Mouse (Mus musculus) forebrain, embryonic 12.5 days (tissue): ENCODE results near the gene Git1. TPM values are rescaled to one million over a fixed set of nuclear protein-coding genes. Genes with fewer than 3 reads are reported as not detected.
A peak's percentile ranks its signal among the peaks of the same experiment; 100 is the strongest.

Source experiments
- ATAC-seq: fragments of 200-750 bp; cut with Nextera tagmentation; 2 replicates; pipeline ENCODE4 v1.8.0; 2017; ENCODE audit warnings: moderate TSS enrichment; ENCODE audit not compliant: low FRiP score
- H3K27ac ChIP-seq: fragments of 300-500 bp; sonication (generic); 2 replicates; pipeline ENCODE4 v1.5.1; 2016; ENCODE audit warnings: mild to moderate bottlenecking
- H3K27me3 ChIP-seq: fragments of 300-500 bp; sonication (generic); 2 replicates; pipeline ENCODE4 v1.6.1; 2016; ENCODE audit warnings: mild to moderate bottlenecking
- H3K36me3 ChIP-seq: fragments of 300-500 bp; sonication (generic); replicated peaks from 2 replicates; pipeline ENCODE4 v1.6.1; 2016; ENCODE audit warnings: mild to moderate bottlenecking
- H3K4me1 ChIP-seq: fragments of 300-500 bp; sonication (generic); 2 replicates; pipeline ENCODE4 v1.6.1; 2016
- H3K4me2 ChIP-seq: fragments of 300-500 bp; sonication (generic); 2 replicates; pipeline ENCODE4 v1.6.1; 2016; ENCODE audit warnings: mild to moderate bottlenecking, moderate library complexity
- H3K4me3 ChIP-seq: fragments of 300-500 bp; sonication (generic); replicated peaks from 2 replicates; pipeline ENCODE4 v1.5.1; 2016; ENCODE audit warnings: mild to moderate bottlenecking
- H3K9ac ChIP-seq: fragments of 300-500 bp; sonication (generic); 2 replicates; pipeline ENCODE4 v1.6.1; 2016; ENCODE audit warnings: mild to moderate bottlenecking
- H3K9me3 ChIP-seq: fragments of 300-500 bp; sonication (generic); 2 replicates; pipeline ENCODE4 v1.6.1; 2016
- WGBS: fragments of 180-500 bp; shearing (Covaris S2); methylation state at CpG from one replicate; pipeline ENCODE4 v1.1.7; 2016; 5-methylcytosine and 5-hydroxymethylcytosine counted together
- polyA plus RNA-seq: library from polyadenylated mRNA; unstranded; fragments of >200 nt; fragmentation: Nextera tagmentation; extraction: Ambion mirVana; gene quantifications from 2 replicates; pipeline ENCODE4 v1.2.1, GENCODE M21; 2016

The Git1 gene
- polyA plus RNA-seq, 1 experiment from 2014 or later, result 14.6 TPM

DNA sequence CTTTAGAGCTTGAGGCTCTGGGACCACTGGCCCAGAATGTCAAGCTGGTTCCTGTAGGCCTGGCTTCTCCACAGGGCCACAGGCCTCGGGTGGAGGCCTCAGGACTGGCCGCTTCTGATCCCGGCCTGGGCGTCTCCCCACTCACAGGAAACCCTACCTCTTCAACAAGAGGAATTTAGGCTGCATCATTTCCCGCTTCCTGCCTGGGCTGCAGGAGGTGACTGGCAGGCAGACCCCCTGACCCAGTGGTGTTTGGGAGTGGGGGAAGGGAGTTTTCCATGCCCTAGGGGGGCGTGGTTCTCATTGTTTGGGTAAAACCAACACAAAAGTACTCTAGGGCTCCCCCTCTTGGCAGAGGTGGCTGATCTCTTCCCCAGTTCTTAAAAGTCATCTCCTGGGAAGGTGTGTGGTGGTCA lies 4.0 kb downstream of the Git1 start:
- peaks cover 30% of the 10 kb centered on the region for H3K36me3 ChIP-seq
- no peak for ATAC-seq
- H3K9me3 ChIP-seq, result no peaks in the 10 kb centered on the region
- 0 out of 2 replicates have a peak overlapping the region, but pooled peaks have one; percentile 0 for H3K4me3 ChIP-seq
- H3K27me3 ChIP-seq, result no peaks in the 10 kb centered on the region
- H3K9ac ChIP-seq, result no peak overlapping the region
- H3K4me2 ChIP-seq, result no peak overlapping the region
- WGBS, result 17% methylated on average over 6 of the region's 6 CpGs
- peak overlapping the region; percentile 42; the same call in 1 of the 2 replicates for H3K27ac ChIP-seq
- peaks cover 62% of the 10 kb centered on the region for H3K4me1 ChIP-seq

DNA sequence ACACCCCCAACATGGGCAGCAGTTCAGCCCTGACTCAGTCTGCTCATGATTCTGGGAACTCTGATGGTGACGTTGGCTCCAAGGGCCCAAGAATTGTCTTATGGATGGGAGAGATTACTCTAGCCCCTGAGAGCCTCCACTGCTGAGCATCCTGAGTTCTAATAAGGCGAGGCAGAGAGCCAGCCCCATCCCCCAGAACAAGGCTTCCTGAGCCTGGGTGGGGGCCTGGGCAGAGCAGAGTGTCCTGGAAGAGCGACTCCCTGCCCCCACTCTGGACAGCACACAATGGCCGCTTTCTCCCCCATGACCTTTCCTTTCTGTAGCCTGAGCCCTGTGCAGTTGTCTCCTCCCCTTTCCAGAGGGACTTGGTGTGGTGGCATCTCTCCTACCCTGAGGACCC lies 4.5 kb downstream of the Git1 start:
- no peak overlapping the region for H3K4me3 ChIP-seq
- peaks cover 35% of the 10 kb centered on the region for H3K36me3 ChIP-seq

GRCm38 (mm10) chr11:77498261-77499139 lies 5.1 kb downstream of the Git1 start:
- peaks cover 56% of the 10 kb centered on the region for H3K4me1 ChIP-seq
- H3K9ac ChIP-seq, result 0 out of 2 replicates have a peak overlapping the region, but pooled peaks have one; percentile 17
- peak overlapping the region; percentile 42; the same call in 1 of the 2 replicates for H3K27ac ChIP-seq
- WGBS, result 70% methylated on average over 12 of the region's 12 CpGs
- no peaks in the 10 kb centered on the region for H3K9me3 ChIP-seq
- H3K27me3 ChIP-seq, result no peaks in the 10 kb centered on the region
- no peak overlapping the region for H3K4me2 ChIP-seq
- H3K4me3 ChIP-seq, result no peak overlapping the region
- peaks cover 42% of the 10 kb centered on the region for H3K36me3 ChIP-seq
- ATAC-seq, result no peak

More for the DNA sequence above, 4.5 kb downstream of the Git1 start:
- Histone ChIP-seq H3K9ac (0 out of 2 replicates have a peak overlapping the region, but pooled peaks have one; percentile 17), H3K4me1 (peaks cover 57% of the 10 kb centered on the region), H3K4me2 (no peak overlapping the region), H3K27me3 (no peaks in the 10 kb centered on the region), H3K27ac (peak overlapping the region; percentile 42; the same call in 1 of the 2 replicates), H3K9me3 (no peaks in the 10 kb centered on the region)
- ATAC-seq, result no peak
- WGBS, result 30% methylated on average over 4 of the region's 4 CpGs

DNA sequence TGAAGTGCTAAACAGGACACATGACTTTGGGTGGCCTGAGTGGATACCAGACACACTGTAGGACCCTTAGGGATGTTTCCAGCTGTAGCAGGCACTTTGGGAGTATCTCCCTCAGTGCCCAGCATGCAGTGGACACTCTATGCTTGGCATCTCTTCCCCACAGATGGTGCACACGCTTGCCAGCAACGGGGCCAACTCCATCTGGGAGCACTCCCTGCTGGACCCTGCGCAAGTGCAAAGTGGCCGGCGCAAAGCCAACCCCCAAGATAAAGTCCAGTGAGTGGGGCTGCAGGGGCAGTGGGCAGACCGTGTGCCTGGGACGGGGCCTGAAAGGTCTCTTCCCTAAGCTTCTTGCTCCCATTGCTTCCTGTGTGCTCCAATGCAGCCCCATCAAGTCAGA lies 6.0 kb downstream of the Git1 start:
- 89% methylated on average over 7 of the region's 7 CpGs for WGBS
- Histone ChIP-seq H3K27me3 (no peaks in the 10 kb centered on the region), H3K4me2 (no peak overlapping the region), H3K9me3 (no peaks in the 10 kb centered on the region), H3K4me3 (no peak overlapping the region), H3K36me3 (peaks cover 50% of the 10 kb centered on the region), H3K4me1 (peaks cover 51% of the 10 kb centered on the region), H3K9ac (no peak overlapping the region), H3K27ac (no peak overlapping the region)
- ATAC-seq, result no peak

- 0 out of 2 replicates have a peak, but pooled peaks have one; percentile 37 for ATAC-seq
- H3K9me3 ChIP-seq, result no peaks in the 10 kb centered on the region
- no peaks in the 10 kb centered on the region for H3K27me3 ChIP-seq
- H3K4me2 ChIP-seq, result no peak overlapping the region
- H3K36me3 ChIP-seq, result peaks cover 63% of the 10 kb centered on the region
- no peak overlapping the region for H3K4me3 ChIP-seq
- 0 out of 2 replicates have a peak overlapping the region, but pooled peaks have one; percentile 19 for H3K27ac ChIP-seq
- H3K4me1 ChIP-seq, result peaks cover 38% of the 10 kb centered on the region
- 83% methylated on average over 17 of the region's 17 CpGs for whole genome bisulfite sequencing
- no peak overlapping the region for H3K9ac ChIP-seq
Observed at GRCm38 (mm10) chr11:77500361-77501325, 7.3 kb downstream of the Git1 start.

DNA sequence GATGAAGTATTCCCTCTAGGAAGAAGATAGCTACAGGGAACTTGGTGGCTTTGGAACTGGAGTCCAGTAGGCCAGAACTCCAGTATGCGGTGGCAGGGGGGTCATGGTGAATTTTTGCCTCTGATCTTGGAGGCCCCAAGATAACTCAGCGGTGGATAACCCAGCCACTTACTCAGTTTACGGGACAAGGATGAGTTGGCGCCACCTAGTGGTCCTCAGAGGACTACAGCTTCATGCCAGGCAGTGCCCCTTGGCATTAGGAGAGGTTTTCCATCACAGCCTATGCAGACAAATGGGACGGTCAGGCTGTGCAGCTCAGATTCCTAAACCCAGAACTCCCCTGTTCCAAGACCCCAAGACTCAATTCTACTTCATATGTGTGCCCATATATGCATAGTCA lies 8.0 kb downstream of the Git1 start:
- no peak overlapping the region for H3K27ac ChIP-seq
- H3K4me2 ChIP-seq, result no peak overlapping the region
- no peaks in the 10 kb centered on the region for H3K27me3 ChIP-seq
- WGBS, result 27% methylated on average over 5 of the region's 5 CpGs
- H3K4me1 ChIP-seq, result peaks cover 36% of the 10 kb centered on the region
- no peak for ATAC-seq
- no peak overlapping the region for H3K9ac ChIP-seq
- H3K36me3 ChIP-seq, result peaks cover 71% of the 10 kb centered on the region
- H3K9me3 ChIP-seq, result no peaks in the 10 kb centered on the region
- H3K4me3 ChIP-seq, result no peak overlapping the region

DNA sequence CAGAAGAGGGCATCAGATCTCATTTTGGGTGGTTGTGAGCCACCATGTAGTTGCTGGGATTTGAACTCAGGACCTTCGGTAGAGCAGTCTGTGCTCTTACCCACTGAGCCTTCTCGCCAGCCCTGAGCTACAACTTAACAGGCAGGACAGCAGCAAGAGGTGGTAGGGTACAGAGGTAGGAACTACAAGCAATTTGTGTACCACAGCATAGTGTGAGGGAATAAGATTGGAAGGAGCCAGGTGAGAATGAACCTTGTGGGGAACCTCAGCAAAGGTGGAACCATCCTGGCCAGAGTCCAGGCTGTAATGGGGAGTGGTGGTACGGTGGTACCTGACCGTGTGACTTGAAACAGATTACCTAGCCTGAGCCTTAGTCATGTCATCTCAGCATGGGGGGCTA lies 8.6 kb downstream of the Git1 start:
- H3K9me3 ChIP-seq, result no peaks in the 10 kb centered on the region
- no peak overlapping the region for H3K4me2 ChIP-seq
- peaks cover 34% of the 10 kb centered on the region for H3K4me1 ChIP-seq
- no peak for ATAC-seq
- no peak overlapping the region for H3K4me3 ChIP-seq
- H3K27ac ChIP-seq, result no peak overlapping the region
- 94% methylated on average over 4 of the region's 4 CpGs for WGBS
- peaks cover 77% of the 10 kb centered on the region for H3K36me3 ChIP-seq
- no peak overlapping the region for H3K9ac ChIP-seq
- no peaks in the 10 kb centered on the region for H3K27me3 ChIP-seq

DNA sequence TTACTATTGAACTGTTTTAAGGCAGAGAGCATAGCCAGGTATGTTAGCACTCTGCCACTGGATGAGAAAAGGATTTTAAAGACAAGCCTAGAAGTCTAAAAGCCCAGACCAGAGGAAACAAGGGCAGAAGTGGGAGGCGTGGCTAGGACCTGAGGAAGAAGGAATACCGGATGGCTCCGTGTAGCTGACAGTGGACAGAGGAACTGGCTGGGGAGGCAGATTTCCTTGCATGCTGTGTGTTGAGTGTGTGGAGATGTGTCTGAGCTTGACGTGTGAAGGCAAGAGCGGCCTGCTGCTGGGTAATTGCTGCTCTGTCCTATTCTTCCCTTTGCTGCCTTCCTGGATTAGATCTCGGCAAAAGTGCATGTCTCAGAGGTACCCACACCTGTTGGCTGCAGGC lies 9.1 kb downstream of the Git1 start:
- H3K9me3 ChIP-seq, result no peaks in the 10 kb centered on the region
- no peak overlapping the region for H3K9ac ChIP-seq
- H3K4me2 ChIP-seq, result no peak overlapping the region
- no peak for ATAC-seq
- H3K36me3 ChIP-seq, result peaks cover 82% of the 10 kb centered on the region
- WGBS, result 91% methylated on average over 6 of the region's 6 CpGs
- no peaks in the 10 kb centered on the region for H3K27me3 ChIP-seq
- H3K27ac ChIP-seq, result no peak overlapping the region
- no peak overlapping the region for H3K4me3 ChIP-seq
- peaks cover 29% of the 10 kb centered on the region for H3K4me1 ChIP-seq

GRCm38 (mm10) chr11:77503511-77503910 lies 10.1 kb downstream of the Git1 start:
- Histone ChIP-seq H3K36me3 (peaks cover 82% of the 10 kb centered on the region), H3K9me3 (no peaks in the 10 kb centered on the region), H3K27ac (no peak overlapping the region), H3K4me1 (peaks cover 23% of the 10 kb centered on the region), H3K27me3 (0 out of 2 replicates have a peak, but pooled peaks cover under 1% of the 10 kb centered on the region), H3K4me3 (no peak overlapping the region), H3K4me2 (no peak overlapping the region), H3K9ac (no peak overlapping the region)
- 69% methylated on average over 3 of the region's 3 CpGs for WGBS
- no peak for ATAC-seq

DNA sequence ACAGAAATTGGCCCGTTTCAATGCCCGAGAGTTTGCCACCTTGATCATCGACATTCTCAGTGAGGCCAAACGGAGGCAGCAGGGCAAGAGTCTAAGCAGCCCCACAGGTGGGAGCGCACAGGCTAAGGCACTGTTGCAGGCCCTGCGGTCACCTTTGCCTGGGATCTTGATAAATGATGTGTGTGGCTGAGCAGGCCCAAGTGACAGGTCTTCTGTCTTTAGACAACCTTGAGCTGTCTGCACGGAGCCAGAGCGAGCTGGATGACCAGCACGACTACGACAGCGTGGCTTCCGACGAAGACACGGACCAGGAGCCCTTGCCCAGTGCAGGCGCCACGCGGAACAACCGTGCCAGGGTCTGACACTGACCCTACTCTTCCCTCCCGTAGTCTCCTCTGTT lies 11.0 kb downstream of the Git1 start:
- 94% methylated on average over 19 of the region's 19 CpGs for WGBS
- 0 out of 2 replicates have a peak, but pooled peaks cover 3% of the 10 kb centered on the region for H3K27me3 ChIP-seq
- peaks cover 82% of the 10 kb centered on the region for H3K36me3 ChIP-seq
- no peak overlapping the region for H3K4me3 ChIP-seq
- peaks cover 20% of the 10 kb centered on the region for H3K4me1 ChIP-seq
- H3K4me2 ChIP-seq, result no peak overlapping the region
- ATAC-seq, result no peak
- no peaks in the 10 kb centered on the region for H3K9me3 ChIP-seq
- H3K9ac ChIP-seq, result no peak overlapping the region
- no peak overlapping the region for H3K27ac ChIP-seq

DNA sequence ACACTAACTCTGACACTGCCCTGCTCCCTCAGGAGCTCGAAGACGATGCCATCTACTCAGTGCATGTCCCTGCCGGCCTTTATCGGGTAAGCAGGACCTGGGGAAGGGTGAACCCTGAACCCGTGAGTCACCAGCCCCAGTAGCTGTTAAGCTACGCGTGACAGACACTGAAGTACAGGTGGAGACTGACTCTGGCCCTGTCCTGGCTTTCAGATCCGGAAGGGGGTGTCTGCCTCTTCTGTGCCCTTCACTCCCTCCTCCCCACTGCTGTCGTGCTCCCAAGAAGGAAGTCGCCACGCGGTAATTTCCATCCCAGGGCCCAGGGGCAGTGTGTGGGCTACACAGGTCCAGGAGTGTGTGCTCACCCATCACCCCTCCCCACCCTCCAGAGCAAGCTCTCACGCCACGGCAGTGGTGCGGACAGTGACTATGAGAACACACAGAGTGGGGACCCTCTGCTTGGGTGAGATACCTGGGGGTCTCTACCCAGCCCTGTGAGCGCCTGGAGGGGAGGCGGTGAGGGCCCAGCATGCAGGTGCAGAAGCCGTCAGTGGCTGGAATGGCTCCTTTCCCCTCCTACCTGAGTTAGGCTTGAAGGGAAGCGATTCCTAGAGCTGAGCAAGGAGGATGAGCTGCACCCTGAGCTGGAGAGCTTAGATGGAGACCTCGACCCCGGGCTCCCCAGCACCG lies 12.1 kb downstream of the Git1 start:
- Histone ChIP-seq H3K36me3 (peaks cover 72% of the 10 kb centered on the region), H3K4me3 (no peak overlapping the region)
- WGBS, result 91% methylated on average over 22 of the region's 22 CpGs

More for the DNA sequence above, 12.1 kb downstream of the Git1 start:
- H3K27ac ChIP-seq, result no peak overlapping the region
- no peak overlapping the region for H3K9ac ChIP-seq
- ATAC-seq, result no peak
- no peaks in the 10 kb centered on the region for H3K9me3 ChIP-seq
- H3K4me2 ChIP-seq, result no peak overlapping the region
- 0 out of 2 replicates have a peak, but pooled peaks cover 3% of the 10 kb centered on the region for H3K27me3 ChIP-seq
- peaks cover 16% of the 10 kb centered on the region for H3K4me1 ChIP-seq
